Mouse (Mus musculus): ENCODE results near the gene Gm37240. TPM values are rescaled to one million over a fixed set of nuclear protein-coding genes. Genes with fewer than 3 reads are reported as not detected.
A peak's percentile ranks its signal among the peaks of the same experiment; 100 is the strongest.

The Gm37240 gene
- polyA plus RNA-seq, 1 experiment from 2014 or later = 13.4 TPM

DNA sequence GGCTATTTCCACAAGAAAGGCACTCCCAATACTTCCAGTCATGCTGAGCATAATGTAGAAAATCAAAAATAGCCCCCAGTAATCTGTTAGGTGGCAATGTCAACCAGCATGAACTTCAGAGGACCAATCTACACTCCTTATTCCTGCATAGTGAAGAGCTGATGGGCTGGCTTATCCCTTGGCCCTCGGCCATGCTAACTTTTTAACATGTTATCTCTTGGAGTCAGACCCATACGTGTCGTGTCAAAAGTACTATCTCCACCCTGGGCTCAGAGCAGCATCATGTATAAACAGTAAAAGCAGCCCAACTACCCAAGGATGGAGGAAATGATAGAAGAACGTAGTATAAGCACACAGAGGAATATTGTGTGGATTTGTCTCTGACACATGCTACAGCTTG is 1416.2 kb downstream of the Gm37240 start:
- Histone ChIP-seq H3K4me2 (ENCODE audit: low read depth, low read length) (no peak overlapping the region), H3K27ac (replicated peaks; ENCODE audit: low read depth, low read length) (no peak overlapping the region), H3K9me3 (ENCODE audit: control insufficient read depth, low read length) (no peaks in the 10 kb centered on the region), H3K36me3 (ENCODE audit: control insufficient read depth, insufficient read depth, low read length) (no peaks in the 10 kb centered on the region), H3K27me3 (replicated peaks; ENCODE audit: control insufficient read depth, insufficient read depth, low read length) (no peaks in the 10 kb centered on the region), H3K9ac (ENCODE audit: low read depth, low read length) (no peak overlapping the region), H3K4me3 (ENCODE audit: low read depth, low read length) (no peak overlapping the region), H3K4me1 (ENCODE audit: control insufficient read depth, insufficient read depth, low read length) (peaks cover 19% of the 10 kb centered on the region)
- ATAC-seq (ENCODE audit: low read depth) = no peak
- WGBS = 88% methylated on average over 4 of the region's 4 CpGs
- no peak for DNase-seq (ENCODE audit: low spot score)

DNA sequence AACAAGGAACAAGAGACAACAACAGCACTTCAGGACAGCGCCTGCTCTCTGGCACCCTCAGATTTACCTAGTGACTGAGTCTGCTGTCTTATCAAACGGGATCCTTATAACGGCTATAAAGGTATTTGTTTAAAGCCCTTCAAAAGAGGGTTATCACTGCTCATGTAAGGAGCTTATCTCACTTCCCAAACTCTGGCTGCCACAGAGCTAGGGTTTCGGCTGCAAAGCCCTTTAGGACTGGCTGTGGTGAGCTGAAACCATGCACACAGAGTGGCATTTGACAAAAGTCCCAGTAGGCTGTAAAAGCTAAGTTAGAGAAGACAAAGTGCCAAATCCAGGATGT is 1419.2 kb downstream of the Gm37240 start:
- WGBS = 48% methylated on average over 4 of the region's 4 CpGs
- peaks cover 8% of the 10 kb centered on the region for H3K4me1 ChIP-seq (ENCODE audit: control insufficient read depth, insufficient read depth, low read length)
- H3K36me3 ChIP-seq (ENCODE audit: control insufficient read depth, insufficient read depth, low read length) = no peaks in the 10 kb centered on the region
- no peak overlapping the region for H3K4me2 ChIP-seq (ENCODE audit: low read depth, low read length)
- no peak overlapping the region for H3K27ac ChIP-seq (replicated peaks; ENCODE audit: low read depth, low read length)
- H3K27me3 ChIP-seq (replicated peaks; ENCODE audit: control insufficient read depth, insufficient read depth, low read length) = no peaks in the 10 kb centered on the region
- H3K9ac ChIP-seq (ENCODE audit: low read depth, low read length) = no peak overlapping the region
- H3K9me3 ChIP-seq (ENCODE audit: control insufficient read depth, low read length) = no peaks in the 10 kb centered on the region
- DNase-seq (ENCODE audit: low spot score) = no peak
- no peak for ATAC-seq (ENCODE audit: low read depth)
- no peak overlapping the region for H3K4me3 ChIP-seq (ENCODE audit: low read depth, low read length)

DNA sequence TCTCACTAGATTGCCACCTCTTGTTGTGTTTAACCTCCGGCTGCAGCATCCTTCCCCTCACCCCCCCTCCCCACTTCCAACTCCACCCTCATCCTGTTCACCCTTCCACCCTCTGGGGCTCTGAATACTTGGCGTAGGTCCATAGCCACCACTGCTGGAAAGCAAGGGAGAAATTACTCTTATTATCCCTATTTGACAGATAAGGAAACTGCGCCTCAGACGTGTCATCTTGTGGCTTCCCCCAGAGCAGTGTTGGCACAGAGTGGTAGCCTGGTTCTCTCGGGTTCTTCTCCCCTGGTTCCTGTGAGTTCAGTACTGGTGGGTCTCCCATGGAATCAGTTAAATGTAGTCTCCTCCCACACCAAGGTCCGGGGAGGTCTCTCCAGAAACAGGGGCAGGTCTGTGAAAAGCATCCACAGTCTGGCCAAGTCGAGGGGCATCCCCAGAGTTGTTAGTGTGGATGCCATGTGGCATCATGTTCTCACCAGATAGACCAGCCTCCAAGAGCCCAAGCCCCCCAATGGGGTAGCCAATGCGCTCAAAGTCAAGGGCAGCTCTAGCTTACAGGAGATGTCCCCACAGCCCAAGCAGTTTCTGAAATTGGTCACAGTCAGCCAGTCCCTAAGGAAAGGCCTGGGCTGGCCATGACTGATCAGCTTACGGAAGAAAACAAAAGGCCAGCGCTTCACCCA is 1419.8 kb downstream of the Gm37240 start:
- Histone ChIP-seq H3K4me2 (ENCODE audit: low read depth, low read length) (no peak overlapping the region), H3K27me3 (replicated peaks; ENCODE audit: control insufficient read depth, insufficient read depth, low read length) (no peaks in the 10 kb centered on the region), H3K9ac (ENCODE audit: low read depth, low read length) (no peak overlapping the region), H3K4me3 (ENCODE audit: low read depth, low read length) (no peak overlapping the region), H3K4me1 (ENCODE audit: control insufficient read depth, insufficient read depth, low read length) (peaks cover 2% of the 10 kb centered on the region), H3K36me3 (ENCODE audit: control insufficient read depth, insufficient read depth, low read length) (no peaks in the 10 kb centered on the region), H3K9me3 (ENCODE audit: control insufficient read depth, low read length) (no peaks in the 10 kb centered on the region), H3K27ac (replicated peaks; ENCODE audit: low read depth, low read length) (no peak overlapping the region)
- 52% methylated on average over 10 of the region's 10 CpGs for WGBS
- ATAC-seq (ENCODE audit: low read depth) (no peak), DNase-seq (ENCODE audit: low spot score) (no peak)

DNA sequence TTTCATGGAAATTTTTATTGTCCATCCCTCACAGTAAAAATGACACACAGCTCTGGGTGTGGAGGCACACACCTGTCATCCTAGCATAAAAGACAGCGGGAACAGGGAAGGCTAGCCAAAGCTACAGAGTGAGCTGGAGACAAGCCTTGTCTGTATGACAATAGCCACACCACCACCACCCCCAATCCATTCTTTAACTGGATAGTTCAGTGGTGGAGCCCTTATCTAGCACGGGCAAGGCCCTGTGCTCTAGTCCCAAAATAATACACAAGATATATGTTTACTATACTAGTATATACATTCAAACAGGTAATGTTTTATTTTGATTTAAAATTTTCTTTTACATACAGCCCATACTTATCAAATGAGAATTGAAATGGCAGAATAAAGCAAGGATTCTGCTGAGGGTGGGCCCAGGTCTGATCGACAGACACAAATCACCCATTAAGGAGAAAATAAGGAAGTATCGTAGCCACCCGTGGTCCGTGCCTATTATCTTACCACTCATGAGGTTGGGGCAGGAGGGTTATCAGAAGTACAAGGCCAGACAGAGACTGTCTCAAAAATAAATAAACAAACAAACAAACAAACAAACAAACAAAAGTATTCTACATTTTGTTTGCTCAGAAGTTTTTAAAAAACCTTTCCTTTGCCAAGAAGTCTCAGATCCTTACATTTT is 1421.4 kb downstream of the Gm37240 start:
- WGBS = 77% methylated on average over 6 of the region's 6 CpGs
- Histone ChIP-seq H3K4me1 (ENCODE audit: control insufficient read depth, insufficient read depth, low read length) (peaks cover under 1% of the 10 kb centered on the region; the same call in 1 of the 2 replicates), H3K4me2 (ENCODE audit: low read depth, low read length) (no peak overlapping the region), H3K4me3 (ENCODE audit: low read depth, low read length) (no peak overlapping the region), H3K9ac (ENCODE audit: low read depth, low read length) (no peak overlapping the region), H3K9me3 (ENCODE audit: control insufficient read depth, low read length) (no peaks in the 10 kb centered on the region), H3K27me3 (replicated peaks; ENCODE audit: control insufficient read depth, insufficient read depth, low read length) (no peaks in the 10 kb centered on the region), H3K27ac (replicated peaks; ENCODE audit: low read depth, low read length) (no peak overlapping the region), H3K36me3 (ENCODE audit: control insufficient read depth, insufficient read depth, low read length) (no peaks in the 10 kb centered on the region)
- ATAC-seq (ENCODE audit: low read depth) (no peak), DNase-seq (ENCODE audit: low spot score) (no peak)

- Histone ChIP-seq H3K4me2 (ENCODE audit: low read depth, low read length) (no peak overlapping the region), H3K27ac (replicated peaks; ENCODE audit: low read depth, low read length) (no peak overlapping the region), H3K4me1 (ENCODE audit: control insufficient read depth, insufficient read depth, low read length) (peaks cover 5% of the 10 kb centered on the region; the same call in 1 of the 2 replicates), H3K9ac (ENCODE audit: low read depth, low read length) (no peak overlapping the region), H3K9me3 (ENCODE audit: control insufficient read depth, low read length) (no peaks in the 10 kb centered on the region), H3K36me3 (ENCODE audit: control insufficient read depth, insufficient read depth, low read length) (no peaks in the 10 kb centered on the region), H3K27me3 (replicated peaks; ENCODE audit: control insufficient read depth, insufficient read depth, low read length) (no peaks in the 10 kb centered on the region), H3K4me3 (ENCODE audit: low read depth, low read length) (no peak overlapping the region)
- WGBS = 39% methylated on average over 4 of the region's 4 CpGs
- no peak for DNase-seq (ENCODE audit: low spot score)
- ATAC-seq (ENCODE audit: low read depth) = peak; percentile 41; the same call in 1 of the 2 replicates
Measured at GRCm38 (mm10) chr3:84461687-84462086, 1425.6 kb downstream of the Gm37240 start.

- WGBS = 12% methylated on average over 12 of the region's 12 CpGs
- Histone ChIP-seq H3K4me1 (ENCODE audit: control insufficient read depth, insufficient read depth, low read length) (peaks cover 5% of the 10 kb centered on the region; the same call in 1 of the 2 replicates), H3K4me3 (ENCODE audit: low read depth, low read length) (no peak overlapping the region), H3K27me3 (replicated peaks; ENCODE audit: control insufficient read depth, insufficient read depth, low read length) (no peaks in the 10 kb centered on the region), H3K9me3 (ENCODE audit: control insufficient read depth, low read length) (no peaks in the 10 kb centered on the region), H3K36me3 (ENCODE audit: control insufficient read depth, insufficient read depth, low read length) (no peaks in the 10 kb centered on the region), H3K4me2 (ENCODE audit: low read depth, low read length) (no peak overlapping the region), H3K27ac (replicated peaks; ENCODE audit: low read depth, low read length) (no peak overlapping the region), H3K9ac (ENCODE audit: low read depth, low read length) (no peak overlapping the region)
- DNase-seq (ENCODE audit: low spot score) (peak; percentile 45), ATAC-seq (ENCODE audit: low read depth) (peak; percentile 64; the same call in 1 of the 2 replicates)
Measured at GRCm38 (mm10) chr3:84460952-84461351, 1426.4 kb downstream of the Gm37240 start.

DNA sequence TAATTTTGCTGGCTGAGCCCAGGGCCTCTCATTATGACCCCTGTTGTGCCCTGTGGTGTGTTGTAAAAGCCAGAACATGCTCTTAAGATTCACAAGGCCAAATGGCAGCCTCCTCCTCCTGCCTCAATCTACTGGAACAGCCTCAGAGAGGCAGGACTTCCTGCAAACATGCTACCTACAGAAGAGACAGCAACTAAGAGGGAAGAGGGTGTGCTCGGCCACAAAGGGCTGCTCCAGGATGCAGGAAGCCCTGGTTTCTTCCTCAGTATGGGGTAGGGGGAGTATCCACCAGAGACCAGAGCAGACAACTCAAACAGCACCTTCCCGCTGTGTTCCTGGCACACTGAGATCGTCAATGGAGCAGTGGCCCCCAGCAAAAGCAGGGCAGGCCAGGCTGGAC is 1426.8 kb downstream of the Gm37240 start:
- Histone ChIP-seq H3K27me3 (replicated peaks; ENCODE audit: control insufficient read depth, insufficient read depth, low read length) (no peaks in the 10 kb centered on the region), H3K27ac (replicated peaks; ENCODE audit: low read depth, low read length) (no peak overlapping the region), H3K4me2 (ENCODE audit: low read depth, low read length) (no peak overlapping the region), H3K4me3 (ENCODE audit: low read depth, low read length) (no peak overlapping the region), H3K9ac (ENCODE audit: low read depth, low read length) (no peak overlapping the region), H3K4me1 (ENCODE audit: control insufficient read depth, insufficient read depth, low read length) (peaks cover 5% of the 10 kb centered on the region; the same call in 1 of the 2 replicates), H3K36me3 (ENCODE audit: control insufficient read depth, insufficient read depth, low read length) (no peaks in the 10 kb centered on the region), H3K9me3 (ENCODE audit: control insufficient read depth, low read length) (no peaks in the 10 kb centered on the region)
- 9% methylated on average over 3 of the region's 3 CpGs for WGBS
- no peak for DNase-seq (ENCODE audit: low spot score)
- no peak for ATAC-seq (ENCODE audit: low read depth)

- Histone ChIP-seq H3K4me3 (ENCODE audit: low read depth, low read length) (no peak overlapping the region), H3K4me2 (ENCODE audit: low read depth, low read length) (no peak overlapping the region), H3K27me3 (replicated peaks; ENCODE audit: control insufficient read depth, insufficient read depth, low read length) (no peaks in the 10 kb centered on the region), H3K4me1 (ENCODE audit: control insufficient read depth, insufficient read depth, low read length) (peaks cover 4% of the 10 kb centered on the region; the same call in 1 of the 2 replicates), H3K36me3 (ENCODE audit: control insufficient read depth, insufficient read depth, low read length) (no peaks in the 10 kb centered on the region), H3K9me3 (ENCODE audit: control insufficient read depth, low read length) (no peaks in the 10 kb centered on the region), H3K27ac (replicated peaks; ENCODE audit: low read depth, low read length) (no peak overlapping the region), H3K9ac (ENCODE audit: low read depth, low read length) (no peak overlapping the region)
- WGBS = 60% methylated on average over 12 of the region's 12 CpGs
- DNase-seq (ENCODE audit: low spot score) = no peak
- no peak for ATAC-seq (ENCODE audit: low read depth)
Measured at GRCm38 (mm10) chr3:84455733-84456417, 1431.4 kb downstream of the Gm37240 start.
